Mouse (Mus musculus): ENCODE measurements around the gene Rps6ka5. TPM values are rescaled to one million over a fixed set of nuclear protein-coding genes. Genes with fewer than 3 reads are reported as not detected.

The Rps6ka5 gene
- total RNA-seq, 2 experiments from 2014 or later, result 19.9 to 20.5 TPM

DNA sequence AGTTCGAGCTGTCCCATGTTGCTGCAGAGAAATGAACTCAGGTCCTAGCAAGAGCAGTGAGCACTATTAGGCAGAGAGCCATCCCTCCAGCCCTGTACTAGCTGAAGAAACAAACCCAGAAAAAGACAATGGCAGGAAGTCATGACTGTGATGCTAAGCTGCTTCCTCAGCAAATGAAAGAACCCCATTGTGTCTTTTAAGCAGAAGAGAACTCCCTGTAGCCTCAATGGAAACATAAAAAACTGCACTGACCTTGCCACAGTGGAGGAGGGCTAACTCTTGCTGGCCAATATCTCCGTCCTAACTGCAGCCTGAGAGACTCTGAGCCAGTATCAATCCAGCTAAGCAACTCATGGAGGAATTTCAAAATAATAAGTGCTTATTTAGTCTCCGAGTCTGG lies 192.8 kb downstream of the Rps6ka5 start:
- DNase-seq (ENCODE audit: low spot score in 2 of 2), result no peak

DNA sequence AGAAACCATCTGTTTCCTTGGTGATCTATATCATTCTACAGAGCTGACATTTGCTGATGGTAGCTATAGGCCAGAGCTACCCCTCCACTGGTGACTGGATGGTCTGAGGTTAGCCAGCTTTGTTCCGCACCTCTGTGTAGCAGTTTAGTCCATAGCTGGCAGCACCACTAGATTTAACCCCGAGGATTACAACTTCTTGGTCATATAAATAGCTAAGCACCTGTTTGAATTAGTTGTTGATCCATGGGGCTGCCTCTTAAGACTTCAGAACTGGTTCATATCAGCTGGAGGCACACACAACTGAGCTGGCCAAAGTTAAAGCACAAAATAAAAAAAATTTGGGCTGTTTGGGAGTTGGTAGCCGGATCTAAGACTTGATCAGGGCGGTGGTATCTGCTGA lies 193.6 kb downstream of the Rps6ka5 start:
- no peak for DNase-seq (ENCODE audit: low spot score in 2 of 2)

DNA sequence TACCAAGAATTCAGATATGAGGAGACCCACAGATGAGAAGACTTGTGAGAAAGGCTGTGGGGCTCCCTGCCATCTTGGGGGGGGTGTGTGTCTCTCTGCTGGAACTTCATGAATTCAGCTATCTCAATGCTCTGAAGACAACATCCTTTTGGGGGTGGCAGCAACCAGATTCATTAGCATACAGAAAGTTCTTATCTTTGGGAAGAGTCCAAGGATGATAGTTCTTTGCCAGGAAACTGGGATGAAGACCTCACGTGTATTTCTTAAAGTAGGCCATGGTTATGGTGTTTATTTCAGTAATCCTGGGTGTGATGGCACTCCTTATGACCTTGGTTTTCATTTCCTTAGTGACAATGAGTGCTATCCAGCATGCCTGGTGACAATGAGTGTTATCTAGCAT lies 195.0 kb downstream of the Rps6ka5 start:
- DNase-seq (ENCODE audit: low spot score in 2 of 2), result no peak

DNA sequence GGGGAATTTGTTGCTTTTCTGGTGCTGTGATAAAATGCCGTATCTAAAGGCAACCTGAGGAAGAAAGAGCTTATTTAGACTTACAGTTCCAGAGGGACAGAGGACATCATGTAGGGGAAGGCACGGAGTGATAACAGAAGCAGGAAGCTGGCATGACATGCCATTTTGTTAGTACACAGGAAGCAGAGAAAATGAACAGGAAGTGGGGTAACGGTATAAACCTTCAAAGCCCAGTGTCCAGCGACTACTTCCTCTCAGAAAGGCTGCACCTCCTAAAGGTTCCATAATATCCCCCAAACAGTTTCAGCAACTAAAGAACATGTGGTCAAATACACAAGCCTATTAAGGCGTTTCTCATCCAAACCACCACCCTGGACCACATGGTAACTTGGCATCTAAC lies 195.9 kb downstream of the Rps6ka5 start:
- no peak for DNase-seq (ENCODE audit: low spot score in 2 of 2)

DNA sequence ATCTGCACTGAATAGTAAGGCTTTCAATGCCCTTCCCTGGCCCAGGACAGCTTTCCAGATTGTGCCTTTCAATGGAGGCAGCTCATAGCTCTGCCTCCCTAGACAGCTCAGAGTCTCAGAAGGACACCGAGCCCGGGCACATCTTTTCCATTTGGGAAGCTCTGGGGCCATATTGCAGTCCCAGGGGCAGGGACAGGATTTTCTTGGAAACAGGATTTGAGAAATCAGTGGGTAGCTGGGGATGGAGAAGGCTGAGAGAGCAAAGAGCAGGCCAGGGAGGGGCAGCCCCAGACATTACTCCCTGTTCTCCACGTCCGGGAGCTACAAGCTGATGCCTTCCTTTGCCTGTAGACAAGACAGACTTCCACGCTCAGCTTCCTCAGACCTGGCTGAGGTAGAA lies 197.1 kb downstream of the Rps6ka5 start:
- no peak for DNase-seq (ENCODE audit: low spot score in 2 of 2)

DNA sequence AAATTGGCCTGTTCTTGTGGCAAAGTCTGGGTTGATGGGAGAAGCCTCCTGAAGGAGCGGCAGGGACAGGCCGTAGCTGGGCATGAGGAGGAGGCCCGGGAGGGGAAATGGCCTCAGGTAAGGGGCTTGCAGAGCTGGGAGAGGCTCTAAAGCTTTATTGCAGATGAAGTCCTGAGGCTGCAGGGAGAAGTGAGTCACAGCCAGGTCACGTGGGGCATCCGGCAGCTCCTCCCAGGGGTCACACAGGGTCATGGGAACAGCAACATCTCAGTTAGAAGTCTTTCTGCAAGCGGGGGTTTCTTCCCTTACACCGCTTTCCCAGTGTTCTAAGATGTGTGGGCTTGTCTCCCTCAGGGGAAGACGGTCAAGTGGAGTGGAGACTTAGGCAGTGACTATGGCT lies 197.6 kb downstream of the Rps6ka5 start:
- DNase-seq (ENCODE audit: low spot score in 2 of 2), result no peak

DNA sequence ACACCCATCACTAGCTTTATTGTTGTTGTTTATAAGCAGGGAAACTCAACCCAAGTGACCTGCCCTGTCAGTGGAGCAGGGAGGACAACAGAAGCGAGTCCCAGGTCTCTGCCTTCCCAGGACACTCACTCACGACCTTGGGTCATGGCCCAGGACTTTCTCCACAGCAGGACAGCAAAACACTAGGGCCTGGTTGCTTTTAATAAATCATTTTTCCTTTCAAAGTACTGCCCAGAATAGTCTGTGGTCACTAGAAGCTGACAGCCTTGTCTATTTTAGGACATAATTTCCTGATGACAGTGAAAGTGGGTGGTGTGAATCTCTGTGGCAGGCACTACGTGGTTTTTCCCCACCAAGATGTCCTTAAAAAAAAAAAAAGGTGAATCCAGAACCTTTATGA lies 198.5 kb downstream of the Rps6ka5 start:
- no peak for DNase-seq (ENCODE audit: low spot score in 2 of 2)

DNA sequence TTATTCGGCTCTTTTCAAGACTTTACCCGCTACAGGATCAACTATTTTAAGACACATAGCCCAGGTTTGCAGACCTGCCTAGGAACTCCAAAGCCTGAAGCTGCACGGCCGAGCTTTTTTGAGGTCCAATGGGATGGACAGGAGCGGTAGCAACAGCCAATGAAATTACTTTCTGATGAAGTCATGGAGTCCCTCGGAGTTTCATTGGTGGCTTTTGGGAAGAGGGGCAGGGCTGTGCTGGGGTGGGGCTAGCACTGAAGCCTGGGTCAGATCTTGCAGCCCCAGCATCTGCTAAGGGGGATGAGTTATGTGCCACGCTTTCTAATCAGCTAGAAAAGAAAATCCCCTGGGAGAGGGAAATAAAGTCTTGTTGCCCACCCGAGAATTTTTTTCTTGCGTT lies 199.0 kb downstream of the Rps6ka5 start:
- peak; percentile 66 to 76 for DNase-seq (ENCODE audit: low spot score in 2 of 2)

DNA sequence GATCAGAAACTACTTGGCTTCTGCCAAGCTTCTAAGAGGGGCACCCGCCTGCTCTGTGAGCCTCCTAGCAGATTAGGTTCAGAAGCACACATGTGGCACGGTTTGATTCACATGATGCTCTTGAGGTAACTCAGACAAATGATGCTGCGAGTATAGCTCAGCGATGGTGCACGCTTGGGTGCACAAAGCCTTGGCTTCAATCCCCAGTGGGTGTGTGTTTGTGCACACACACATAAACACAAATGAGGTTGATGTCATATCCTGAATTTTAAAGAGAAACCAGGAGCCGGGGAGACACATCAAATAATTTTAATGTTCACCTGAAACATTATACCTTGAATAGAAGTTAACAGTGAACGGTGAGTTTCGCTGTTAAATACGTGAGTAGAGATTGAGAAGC lies 199.5 kb downstream of the Rps6ka5 start:
- no peak for DNase-seq (ENCODE audit: low spot score in 2 of 2)

DNA sequence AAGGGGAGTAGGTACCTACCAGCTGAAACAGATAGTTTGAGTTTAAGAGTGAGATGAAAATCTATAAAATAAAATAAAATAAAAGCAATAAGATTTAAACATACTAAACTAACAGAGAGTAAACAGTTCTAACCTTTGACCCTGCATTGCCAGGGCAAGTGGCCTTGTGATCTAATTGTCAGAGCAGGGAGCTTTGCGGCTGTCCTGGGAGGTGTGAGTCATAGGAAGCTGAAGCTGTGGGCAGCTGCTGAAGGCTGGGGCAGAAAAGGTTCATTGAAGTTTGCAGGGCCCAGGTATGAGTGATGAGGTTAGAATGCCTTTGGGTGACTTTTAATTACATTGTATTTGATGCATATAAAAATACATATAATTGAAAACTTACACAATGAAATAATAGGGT lies 200.8 kb downstream of the Rps6ka5 start:
- no peak for DNase-seq (ENCODE audit: low spot score in 2 of 2)

DNA sequence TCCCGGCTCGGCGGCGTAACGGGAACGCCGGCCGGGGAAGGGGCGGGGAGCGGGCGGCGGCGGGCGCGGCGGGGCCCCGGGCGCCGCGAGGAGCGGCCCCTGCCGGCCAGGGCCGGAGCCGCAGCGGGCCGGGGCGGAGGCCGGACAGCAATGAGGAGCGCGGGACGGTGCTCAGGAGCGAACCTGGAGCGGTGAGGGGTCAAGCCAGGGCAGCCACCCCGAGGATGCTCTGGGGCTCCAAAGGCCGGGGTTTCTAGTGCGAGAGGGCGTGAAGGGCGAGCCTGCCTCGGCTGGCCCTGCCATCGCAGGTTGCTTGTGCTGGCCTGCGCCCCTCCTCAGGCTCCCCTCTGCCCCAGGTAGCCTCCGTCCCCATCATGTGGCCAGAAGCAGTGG lies 206.0 kb downstream of the Rps6ka5 start, which contains the start of gene Ttc7b:
Gene Ttc7b (minus strand): TSS at position 33 of the 393 bp plus-strand sequence.
- DNase-seq (ENCODE audit: low spot score in 2 of 2), result peak; percentile 44 to 69

DNA sequence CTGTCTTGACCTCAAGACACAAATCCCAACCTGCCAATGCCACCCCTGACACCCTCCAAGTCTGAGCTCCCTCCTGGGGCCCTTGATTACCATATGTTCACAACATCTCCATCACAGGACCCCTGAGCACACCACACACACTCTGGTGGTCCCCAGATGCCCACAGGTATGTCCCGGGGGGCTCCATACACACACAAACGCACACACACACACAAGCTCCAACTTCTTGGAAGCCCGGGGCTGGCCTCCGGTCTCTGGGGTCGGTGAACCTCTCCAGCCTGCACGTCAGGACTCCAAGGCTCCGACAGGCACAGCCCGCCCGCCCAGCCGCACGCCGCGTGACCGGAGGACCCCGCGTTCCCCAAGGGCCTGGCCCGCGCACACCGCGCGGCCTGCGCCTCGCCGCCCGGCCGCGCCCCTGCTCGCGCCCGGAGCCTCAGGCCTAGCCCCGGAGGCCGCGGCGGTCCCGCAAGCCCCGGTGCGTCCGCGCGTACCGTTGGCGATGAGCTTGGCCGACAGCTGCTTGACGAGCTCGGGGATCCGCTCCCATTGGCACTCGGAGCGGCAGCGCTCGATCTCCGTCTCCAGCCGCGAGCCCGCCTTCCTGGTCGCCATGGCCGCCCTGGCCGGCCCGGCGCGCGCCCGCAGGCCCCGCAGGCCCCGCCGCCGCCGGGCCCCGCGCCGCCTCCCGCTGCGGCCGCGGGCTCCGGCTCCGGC lies 206.5 kb downstream of the Rps6ka5 start:
- peak; percentile 67 to 73 for DNase-seq (ENCODE audit: low spot score in 2 of 2)

DNA sequence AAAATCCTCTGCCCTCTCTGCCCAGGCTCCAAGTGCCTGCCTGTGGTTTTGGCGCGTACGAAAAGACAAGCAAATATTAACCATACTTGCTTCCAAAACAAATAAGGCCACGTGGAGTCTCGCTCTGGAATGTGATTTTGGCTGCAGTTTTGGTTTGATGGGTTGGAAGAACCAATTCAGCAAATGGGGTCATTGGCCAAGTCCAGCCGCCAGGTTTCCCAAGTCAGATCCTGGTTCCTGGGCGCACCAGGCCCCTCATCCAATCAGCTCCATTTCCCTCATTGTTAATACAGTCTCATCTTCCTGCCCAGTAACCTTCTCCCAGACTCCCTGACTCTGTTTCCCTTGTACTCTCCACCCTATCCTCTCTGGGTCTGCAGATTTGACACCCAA lies 207.1 kb downstream of the Rps6ka5 start:
- DNase-seq (ENCODE audit: low spot score in 2 of 2), result peak in 1 of 2 experiments; percentile 37

DNA sequence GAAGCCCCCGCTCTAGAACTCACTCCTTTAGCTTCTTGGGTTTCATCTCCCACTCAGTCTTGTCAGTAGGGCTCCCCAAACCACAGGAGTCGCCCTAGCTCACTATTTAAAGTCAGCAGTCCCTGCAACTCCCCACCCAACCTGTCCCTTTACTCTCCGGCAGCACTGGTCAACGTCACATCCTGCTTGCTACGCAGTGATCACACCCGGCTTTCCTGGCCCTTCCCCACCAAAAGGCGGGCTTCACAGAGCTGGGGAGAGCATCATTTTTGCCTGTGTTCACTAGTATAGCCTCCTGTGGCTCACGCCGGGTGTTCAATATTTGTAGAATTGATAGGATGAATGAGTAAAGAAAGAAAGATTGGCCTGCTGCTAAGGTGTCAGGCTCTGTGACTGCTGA lies 209.4 kb downstream of the Rps6ka5 start:
- no peak for DNase-seq (ENCODE audit: low spot score in 2 of 2)

DNA sequence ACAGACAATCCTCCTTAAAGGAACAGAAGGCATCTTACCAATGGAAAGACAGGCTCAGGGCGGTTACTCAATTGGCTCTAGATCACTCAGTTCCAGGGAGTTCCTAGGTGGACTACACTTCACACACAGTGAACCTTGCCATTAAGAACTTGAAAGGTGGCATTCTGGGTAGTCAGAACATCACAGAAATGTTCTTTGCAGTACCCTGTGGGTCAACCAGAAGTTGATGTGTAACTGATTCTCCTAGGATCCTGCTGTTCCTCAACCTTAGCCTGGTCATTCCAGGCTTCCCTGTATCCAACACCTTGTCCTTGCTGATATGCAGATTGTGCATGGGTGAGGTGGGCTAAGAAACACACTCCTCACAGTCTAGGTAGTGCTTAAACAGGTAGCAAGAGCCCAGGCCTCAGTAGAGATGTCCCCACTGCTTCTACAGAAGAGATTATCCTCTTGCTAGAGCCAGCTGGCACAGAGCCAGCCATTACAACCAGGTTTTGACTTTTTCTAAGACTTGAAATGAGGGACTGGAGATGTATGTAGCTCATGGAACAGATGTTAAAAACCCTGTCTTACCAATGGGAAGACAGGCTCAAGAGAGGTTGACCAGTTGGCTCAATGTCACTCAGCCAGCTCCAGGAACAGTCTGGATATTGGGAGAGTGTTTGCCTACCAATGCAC lies 210.5 kb downstream of the Rps6ka5 start:
- no peak for DNase-seq (ENCODE audit: low spot score in 2 of 2)

DNA sequence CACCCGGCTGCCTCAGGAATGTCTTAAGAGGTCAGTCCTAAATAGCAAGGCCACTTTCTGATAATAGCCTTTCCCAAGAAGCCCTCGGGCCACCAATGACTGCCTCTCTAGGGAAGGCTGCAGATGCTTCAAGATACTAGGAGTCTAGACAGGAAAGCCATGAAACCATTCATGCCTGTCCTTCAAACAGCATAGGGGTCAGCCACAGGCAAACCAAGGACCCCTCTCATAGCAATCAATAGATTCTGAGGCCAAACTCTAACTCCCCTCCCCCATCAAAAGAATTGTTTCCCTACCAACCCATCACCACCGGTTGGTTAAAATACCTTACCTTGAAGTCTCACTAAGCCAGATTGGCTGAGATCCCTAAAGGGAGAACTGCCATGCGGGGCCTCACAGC lies 211.3 kb downstream of the Rps6ka5 start:
- DNase-seq (ENCODE audit: low spot score in 2 of 2), result no peak

DNA sequence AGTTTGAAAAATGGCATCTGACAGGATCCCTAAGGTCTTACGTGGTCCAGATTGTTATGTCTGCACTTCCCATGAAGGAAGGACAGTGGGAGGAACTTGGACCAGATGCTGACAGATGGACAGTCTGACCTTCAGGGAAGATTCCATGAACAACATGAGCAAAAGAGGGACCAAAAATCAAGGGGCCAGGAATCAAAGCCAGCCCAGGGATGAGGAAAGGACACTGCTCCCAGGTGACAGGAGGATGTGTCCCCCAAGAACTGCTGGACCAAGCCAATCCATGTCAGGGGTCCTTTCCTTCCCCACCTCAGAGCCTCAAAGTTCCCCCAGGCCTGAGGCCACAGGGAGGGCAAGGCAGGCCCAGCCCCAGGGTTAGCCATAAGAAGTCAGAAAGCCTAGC lies 212.2 kb downstream of the Rps6ka5 start:
- DNase-seq (ENCODE audit: low spot score in 2 of 2), result no peak

DNA sequence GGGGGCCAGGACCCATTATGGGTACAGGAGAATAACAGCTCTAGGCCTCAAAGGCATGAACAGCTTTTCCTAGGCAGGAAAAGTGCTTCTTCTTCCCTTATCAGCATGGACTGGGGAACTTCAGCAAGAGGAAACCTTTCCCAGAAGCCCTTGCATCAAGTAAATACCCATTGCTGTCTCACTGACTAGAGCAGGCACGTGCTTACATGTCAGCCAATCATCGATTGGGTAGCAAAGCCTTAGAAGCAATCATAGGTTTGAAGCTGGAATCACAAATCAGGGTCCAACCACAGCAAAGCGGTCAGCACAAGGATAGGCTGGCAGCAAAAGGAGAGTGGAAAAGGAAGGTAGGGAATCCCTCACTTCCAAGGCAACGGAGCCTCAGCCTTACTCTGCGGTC lies 213.7 kb downstream of the Rps6ka5 start:
- DNase-seq (ENCODE audit: low spot score in 2 of 2), result no peak

DNA sequence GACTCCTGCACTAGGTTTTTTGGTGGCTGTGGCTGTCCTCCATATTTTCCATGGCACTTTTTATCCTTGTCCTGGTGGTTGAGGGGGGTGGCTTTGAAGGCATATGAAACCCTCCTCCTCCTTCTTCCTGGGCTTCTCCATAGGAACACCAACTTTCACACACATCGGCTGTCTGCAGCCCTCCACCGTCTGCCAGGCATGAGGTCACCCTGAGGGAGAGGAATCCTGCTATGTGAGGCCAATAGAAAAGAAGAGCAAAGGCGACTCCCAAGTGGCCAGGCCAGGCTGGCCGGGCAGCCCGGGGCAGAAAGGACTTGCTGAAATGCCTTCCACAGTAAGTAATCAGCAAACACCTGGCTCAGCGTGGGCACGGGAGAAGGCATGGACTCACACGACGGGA lies 214.1 kb downstream of the Rps6ka5 start:
- no peak for DNase-seq (ENCODE audit: low spot score in 2 of 2)

DNA sequence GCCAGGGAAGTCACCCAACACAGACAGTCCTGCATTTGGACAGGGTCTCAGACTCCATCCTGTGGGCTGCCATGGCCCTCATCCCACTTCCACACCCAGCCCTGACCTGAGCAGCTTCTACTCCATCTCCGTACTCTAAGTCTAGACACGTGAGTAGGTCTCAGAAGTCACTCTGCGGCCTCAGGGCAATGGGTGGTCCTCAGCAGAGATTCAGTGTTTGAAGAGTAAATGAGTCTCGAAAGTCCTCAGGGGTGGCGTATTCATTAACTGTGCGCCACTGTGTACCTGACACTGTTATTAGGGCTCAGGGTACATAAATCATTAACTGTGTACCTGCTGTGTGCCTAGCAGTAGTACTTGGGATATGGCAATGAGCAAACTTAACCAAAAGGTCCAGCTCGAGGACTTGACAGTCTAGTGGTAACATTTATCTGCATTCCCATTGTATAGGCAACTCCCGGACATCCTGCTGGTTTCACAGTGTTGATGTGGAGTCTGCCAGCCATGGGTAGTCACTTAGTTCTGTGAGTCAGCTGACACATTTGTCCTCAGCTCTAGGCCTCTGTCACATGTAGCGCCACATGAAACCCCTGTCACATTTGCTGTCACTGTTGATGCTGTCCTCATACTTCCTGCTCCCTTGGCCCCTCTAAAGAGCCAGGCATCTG lies 217.0 kb downstream of the Rps6ka5 start:
- no peak for DNase-seq (ENCODE audit: low spot score in 2 of 2)

DNA sequence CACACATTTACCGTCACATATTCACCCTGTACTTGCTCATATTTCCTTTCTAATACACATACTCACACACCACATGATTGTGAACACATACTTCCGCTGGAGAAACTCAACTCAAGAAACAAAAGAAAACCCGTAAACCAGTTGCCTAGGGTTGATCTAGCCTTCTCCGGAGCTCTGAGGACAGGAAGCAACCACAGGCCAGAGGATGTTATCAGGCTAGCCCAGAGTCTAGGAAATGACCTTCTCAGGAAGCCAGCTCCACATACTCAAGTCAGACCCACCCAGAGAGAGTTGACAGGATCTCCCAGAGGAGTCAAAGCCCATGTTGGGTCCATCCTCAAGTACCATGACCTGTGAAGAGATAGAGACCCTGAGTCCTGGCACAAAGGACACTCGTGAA lies 218.1 kb downstream of the Rps6ka5 start:
- DNase-seq (ENCODE audit: low spot score in 2 of 2), result no peak

DNA sequence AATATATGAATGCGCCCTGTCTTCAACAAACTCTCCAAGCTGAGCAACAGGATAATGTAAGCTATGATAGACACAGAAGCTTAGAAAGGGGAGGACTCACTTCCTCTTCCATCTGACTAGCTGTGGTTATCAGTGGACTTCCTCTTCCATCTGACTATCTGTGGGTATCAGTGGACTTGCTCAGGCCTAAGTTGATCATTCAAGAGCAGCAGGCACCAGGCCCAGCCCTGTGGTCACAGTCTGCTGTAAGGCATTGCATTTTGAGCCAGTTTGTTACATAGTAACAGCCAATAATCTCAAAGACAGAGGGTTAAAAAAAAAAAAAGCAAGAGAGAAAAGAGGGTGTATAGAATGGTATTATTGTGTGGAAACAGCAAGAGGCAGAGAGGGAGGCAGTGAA lies 221.3 kb downstream of the Rps6ka5 start:
- DNase-seq (ENCODE audit: low spot score in 2 of 2), result no peak

DNA sequence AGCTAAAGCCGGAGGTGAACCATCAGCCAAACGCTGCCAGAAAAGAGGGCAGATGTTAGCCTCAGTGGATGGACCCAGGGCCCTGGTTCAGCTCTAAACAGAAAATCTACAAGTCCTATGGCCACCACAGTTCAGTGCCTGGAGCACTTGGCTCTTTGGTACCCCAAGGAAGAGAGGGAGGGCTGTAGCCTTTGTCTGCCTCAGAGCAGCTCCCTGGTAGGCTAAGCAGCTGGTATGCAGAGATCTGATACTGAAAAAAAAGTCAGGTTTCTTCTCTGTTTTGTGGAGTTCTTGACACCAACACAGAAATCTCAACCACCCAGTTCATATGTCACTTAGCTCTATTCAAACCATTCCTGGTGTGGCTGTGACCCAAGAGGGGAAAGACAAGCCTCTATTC lies 222.2 kb downstream of the Rps6ka5 start:
- DNase-seq (ENCODE audit: low spot score in 2 of 2), result no peak

All from layer of hippocampus, postnatal 10 days (tissue).